Mouse (Mus musculus) ES-Bruce4 (cell line): ENCODE results near the gene Aspg. TPM values are rescaled to one million over a fixed set of nuclear protein-coding genes. Genes with fewer than 3 reads are reported as not detected.

ENCODE experiments used
- H3K27ac ChIP-seq: 2 replicates; pipeline ENCODE4 v1.5.1; 2012; ENCODE audit warnings: low read length, inconsistent platforms; ENCODE audit not compliant: insufficient read depth
- H3K27me3 ChIP-seq: 2 replicates; pipeline ENCODE4 v1.6.1; 2012; ENCODE audit warnings: mild to moderate bottlenecking, low read length, inconsistent platforms; ENCODE audit not compliant: control insufficient read depth, poor library complexity, insufficient read depth, severe bottlenecking
- H3K36me3 ChIP-seq: 2 replicates; pipeline ENCODE4 v1.6.1; 2012; ENCODE audit warnings: inconsistent platforms, mild to moderate bottlenecking, low read length, moderate library complexity; ENCODE audit not compliant: control insufficient read depth, poor library complexity, insufficient read depth, severe bottlenecking
- H3K4me1 ChIP-seq: one replicate; pipeline ENCODE4 v1.8.1; 2011; ENCODE audit warnings: low read length; ENCODE audit not compliant: control insufficient read depth, insufficient read depth
- H3K4me3 ChIP-seq: 2 replicates; pipeline ENCODE4 v1.5.1; 2011; ENCODE audit warnings: low read depth, mild to moderate bottlenecking, low read length
- H3K9ac ChIP-seq: 2 replicates; pipeline ENCODE4 v1.6.1; 2012; ENCODE audit warnings: low read depth, mild to moderate bottlenecking, inconsistent platforms; ENCODE audit not compliant: poor library complexity, severe bottlenecking
- H3K9me3 ChIP-seq: replicated peaks from 2 replicates; pipeline ENCODE4 v1.6.1; 2012; ENCODE audit warnings: mild to moderate bottlenecking, low read length, inconsistent platforms; ENCODE audit not compliant: control insufficient read depth, poor library complexity, insufficient read depth, severe bottlenecking
- CTCF ChIP-seq: IDR thresholded peaks from one replicate; pipeline ENCODE4 v1.8.1; 2011; ENCODE audit warnings: low read depth, low read length
- EP300 ChIP-seq: IDR thresholded peaks from 2 replicates; pipeline ENCODE4 v1.6.1; 2011; ENCODE audit warnings: low read depth, low read length; ENCODE audit not compliant: insufficient read depth
- POLR2A ChIP-seq: IDR thresholded peaks from one replicate; pipeline ENCODE4 v1.8.1; 2011; ENCODE audit warnings: low read length; ENCODE audit not compliant: insufficient read depth
- polyA plus RNA-seq: library from polyadenylated mRNA; stranded (reverse); fragments of >200 nt; gene quantifications from 2 replicates; pipeline ENCODE4 v1.2.4, GENCODE M21; 2011; ENCODE audit warnings: low read depth; ENCODE audit not compliant: missing spikeins, insufficient read depth, insufficient read length

Aspg gene
- polyA plus RNA-seq, 1 experiment: 7.7 TPM

- no peak overlapping the region for H3K4me3 ChIP-seq
- H3K27me3 ChIP-seq: no peaks in the 10 kb centered on the region
- H3K9me3 ChIP-seq: no peaks in the 10 kb centered on the region
- no peaks in the 10 kb centered on the region for H3K4me1 ChIP-seq
- no peaks in the 10 kb centered on the region for H3K36me3 ChIP-seq
- H3K27ac ChIP-seq: no peak overlapping the region
- TF ChIP-seq EP300: no peak
- no peak overlapping the region for H3K9ac ChIP-seq
Observed at GRCm38 (mm10) chr12:112088609-112089324, 17.7 kb upstream of the Aspg start.

GRCm38 (mm10) chr12:112091054-112091453 is 15.4 kb upstream of the Aspg start:
- Histone ChIP-seq H3K4me1 (no peaks in the 10 kb centered on the region), H3K27me3 (no peaks in the 10 kb centered on the region)

GRCm38 (mm10) chr12:112094261-112094880 is 12.1 kb upstream of the Aspg start:
- Histone ChIP-seq H3K27ac (no peak overlapping the region), H3K36me3 (no peaks in the 10 kb centered on the region), H3K27me3 (no peaks in the 10 kb centered on the region), H3K9ac (no peak overlapping the region), H3K4me1 (no peaks in the 10 kb centered on the region), H3K4me3 (no peak overlapping the region), H3K9me3 (no peaks in the 10 kb centered on the region)
- no peak for TF ChIP-seq POLR2A
- TF ChIP-seq CTCF: no peak
- TF ChIP-seq EP300: no peak

More at GRCm38 (mm10) chr12:112091054-112091453, 15.4 kb upstream of the Aspg start:
- no peak overlapping the region for H3K4me3 ChIP-seq
- no peak overlapping the region for H3K27ac ChIP-seq
- no peak overlapping the region for H3K9ac ChIP-seq
- H3K9me3 ChIP-seq: no peaks in the 10 kb centered on the region
- peak; percentile 90 for TF ChIP-seq CTCF
- no peak for TF ChIP-seq EP300
- no peaks in the 10 kb centered on the region for H3K36me3 ChIP-seq

- Histone ChIP-seq H3K4me1 (no peaks in the 10 kb centered on the region), H3K27ac (no peak overlapping the region), H3K9ac (no peak overlapping the region)
Observed at GRCm38 (mm10) chr12:112096051-112096732, 10.3 kb upstream of the Aspg start.

GRCm38 (mm10) chr12:112096733-112097117 is 9.8 kb upstream of the Aspg start:
- Histone ChIP-seq H3K9ac (no peak overlapping the region), H3K4me3 (no peak overlapping the region), H3K27me3 (no peaks in the 10 kb centered on the region), H3K4me1 (no peaks in the 10 kb centered on the region), H3K36me3 (no peaks in the 10 kb centered on the region), H3K9me3 (no peaks in the 10 kb centered on the region), H3K27ac (no peak overlapping the region)
- no peak for TF ChIP-seq POLR2A
- TF ChIP-seq CTCF: no peak
- TF ChIP-seq EP300: no peak

More at GRCm38 (mm10) chr12:112096051-112096732, 10.3 kb upstream of the Aspg start:
- TF ChIP-seq POLR2A: no peak
- no peak for TF ChIP-seq EP300
- TF ChIP-seq CTCF: no peak
- Histone ChIP-seq H3K36me3 (no peaks in the 10 kb centered on the region), H3K9me3 (no peaks in the 10 kb centered on the region), H3K4me3 (no peak overlapping the region), H3K27me3 (no peaks in the 10 kb centered on the region)

GRCm38 (mm10) chr12:112100106-112100505 is 6.4 kb upstream of the Aspg start:
- Histone ChIP-seq H3K27me3 (no peaks in the 10 kb centered on the region), H3K9ac (no peak overlapping the region), H3K9me3 (no peaks in the 10 kb centered on the region), H3K36me3 (no peaks in the 10 kb centered on the region), H3K4me1 (no peaks in the 10 kb centered on the region), H3K27ac (no peak overlapping the region), H3K4me3 (no peak overlapping the region)
- TF ChIP-seq CTCF: no peak
- TF ChIP-seq POLR2A: no peak
- no peak for TF ChIP-seq EP300
